Mouse (Mus musculus) layer of hippocampus, adult 9-11 months (tissue): ENCODE measurements around the gene Ago3.
A peak's percentile ranks its signal among the peaks of the same experiment; 100 is the strongest.

Experiments used
- DNase-seq: peaks from one replicate; pipeline ENCODE4 v3.0.0; 2022

The Ago3 gene

DNA sequence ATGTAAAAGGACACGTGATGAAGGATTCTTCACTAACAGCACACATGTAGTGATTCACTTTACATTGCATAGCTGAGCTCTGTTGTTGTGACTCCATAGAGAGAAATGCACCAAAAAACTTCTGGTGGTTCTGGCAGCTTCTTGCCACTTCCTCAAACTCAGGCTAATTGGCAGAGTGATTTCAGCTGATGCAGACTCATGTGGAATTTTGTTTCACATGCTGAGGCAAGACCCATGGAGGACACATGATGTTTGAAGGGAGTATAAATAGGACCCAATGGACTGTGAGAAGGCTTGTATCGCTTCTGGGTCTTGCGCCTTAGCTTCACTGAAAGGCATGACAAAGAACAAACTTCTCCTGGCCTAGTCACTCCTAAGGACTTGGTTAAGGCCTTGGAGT is 16.8 kb downstream of the Ago3 start:
- DNase-seq, result no peak

GRCm38 (mm10) chr4:126371497-126371896 is 57.9 kb downstream of the Ago3 start:
- no peak for DNase-seq

GRCm38 (mm10) chr4:126360069-126360468 is 69.3 kb downstream of the Ago3 start:
- DNase-seq, result no peak

- no peak for DNase-seq
Observed at GRCm38 (mm10) chr4:126343451-126343850, 85.9 kb downstream of the Ago3 start.

- DNase-seq, result no peak
Observed at GRCm38 (mm10) chr4:126339461-126339860, 89.9 kb downstream of the Ago3 start.

DNA sequence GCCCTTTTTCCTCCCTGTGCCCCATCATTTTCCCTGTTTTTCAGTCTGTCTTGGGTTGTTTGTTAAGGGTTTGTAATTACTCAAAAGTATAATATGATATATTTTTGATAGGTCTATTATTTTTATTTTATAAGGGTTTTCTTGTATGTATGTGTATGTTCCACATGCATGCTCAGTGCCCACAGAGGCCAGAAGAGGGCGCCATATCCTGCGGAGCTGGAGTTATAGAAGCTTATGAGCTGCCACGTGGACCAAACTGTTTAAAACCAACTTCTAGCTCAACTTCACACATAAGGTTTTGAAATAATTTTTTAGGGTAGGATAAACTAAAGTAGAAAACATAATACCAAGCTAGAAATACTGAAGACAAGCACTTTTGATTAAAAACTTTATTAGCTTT is 97.0 kb downstream of the Ago3 start:
- DNase-seq, result no peak

GRCm38 (mm10) chr4:126331751-126332150 is 97.6 kb downstream of the Ago3 start:
- no peak for DNase-seq

DNA sequence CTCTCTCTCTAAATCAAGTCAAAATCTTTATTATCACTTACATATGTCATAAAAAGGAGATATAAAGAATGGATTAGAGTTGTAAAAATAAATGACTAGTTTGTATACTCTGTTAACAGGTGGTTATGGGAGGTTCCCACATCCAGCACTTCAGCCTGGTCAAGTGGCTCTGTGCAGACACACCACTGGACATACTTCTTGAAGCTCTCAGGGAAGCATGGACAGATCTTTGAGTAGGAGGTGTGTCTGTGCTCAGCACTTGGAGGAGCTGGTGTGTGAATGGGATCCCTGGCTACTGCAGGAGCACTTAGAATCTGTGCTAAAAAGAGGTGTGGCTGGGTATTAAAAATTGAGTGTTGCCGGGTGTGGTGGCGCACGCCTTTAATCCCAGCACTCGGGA is 99.1 kb downstream of the Ago3 start:
- DNase-seq, result no peak

GRCm38 (mm10) chr4:126326036-126326435 is 103.3 kb downstream of the Ago3 start:
- DNase-seq, result no peak

- DNase-seq, result no peak
Observed at GRCm38 (mm10) chr4:126325281-126325861, 104.0 kb downstream of the Ago3 start, which contains the start of gene Tekt2. Tekt2 (minus strand) TSS chr4:126325688.

DNA sequence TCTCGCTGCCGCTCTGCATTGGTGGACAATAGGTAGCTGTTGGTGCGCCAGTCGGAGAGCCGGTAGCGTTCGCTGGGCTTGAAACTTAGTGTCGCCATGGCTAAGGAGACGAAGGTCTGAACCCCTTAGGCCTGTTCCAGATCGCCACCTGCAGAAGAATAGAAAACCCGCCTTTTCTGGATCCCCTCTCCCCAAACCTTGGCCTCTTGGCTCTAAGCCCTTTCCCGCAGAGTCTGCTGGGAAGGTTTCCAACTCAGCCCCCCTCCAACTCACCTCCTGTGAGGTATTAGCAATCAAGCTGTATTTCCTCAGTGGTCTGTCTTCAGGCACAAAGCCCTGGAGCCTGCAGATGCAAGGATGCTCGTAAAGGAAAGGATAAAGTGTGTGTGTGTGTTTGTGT is 104.5 kb downstream of the Ago3 start:
- DNase-seq, result no peak

- no peak for DNase-seq
Observed at GRCm38 (mm10) chr4:126322646-126323045, 106.7 kb downstream of the Ago3 start.

DNA sequence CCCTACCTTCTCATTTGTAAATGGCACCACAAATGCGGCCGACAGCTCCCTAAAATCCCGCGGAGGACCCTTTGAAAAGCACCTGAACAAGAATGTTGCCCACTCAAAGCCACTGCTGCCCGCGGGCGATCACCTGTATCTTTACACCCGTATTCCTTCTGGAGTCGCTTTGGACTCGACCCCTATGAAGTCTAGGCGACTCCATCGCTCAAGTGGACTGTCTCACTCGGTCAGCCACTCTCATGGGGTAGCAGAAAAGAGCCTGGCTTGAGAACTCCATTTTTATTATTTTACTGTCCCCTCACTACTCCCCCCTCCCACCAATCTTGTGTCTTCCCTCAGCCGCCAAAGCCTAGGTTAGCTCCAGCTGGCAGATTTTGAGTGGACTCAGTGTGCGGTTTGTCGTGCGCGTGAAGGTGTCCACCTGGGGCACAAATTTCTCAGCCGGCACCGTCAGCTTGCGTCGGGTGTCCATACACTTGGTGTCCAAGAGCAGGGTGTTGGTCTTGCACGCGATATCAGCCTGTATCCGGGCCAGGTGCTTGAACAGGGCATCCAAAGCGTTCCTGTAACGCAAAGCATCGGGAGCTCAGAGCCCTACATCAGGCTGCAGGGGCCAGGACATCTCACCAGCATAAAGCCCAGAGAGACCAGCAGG is 107.4 kb downstream of the Ago3 start:
- no peak for DNase-seq

GRCm38 (mm10) chr4:126321111-126321853 is 108.1 kb downstream of the Ago3 start, which contains the start of gene Adprhl2:
Adprhl2 (minus strand) TSS chr4:126321703.
- DNase-seq, result peak; percentile 95

- no peak for DNase-seq
Observed at GRCm38 (mm10) chr4:126319806-126320205, 109.5 kb downstream of the Ago3 start.

- DNase-seq, result no peak
Observed at GRCm38 (mm10) chr4:126316443-126317040, 112.8 kb downstream of the Ago3 start.

GRCm38 (mm10) chr4:126315931-126316330 is 113.4 kb downstream of the Ago3 start:
- peak; percentile 57 for DNase-seq

- DNase-seq, result no peak
Observed at GRCm38 (mm10) chr4:126314393-126314792, 115.0 kb downstream of the Ago3 start.

- no peak for DNase-seq
Observed at GRCm38 (mm10) chr4:126313202-126313601, 116.2 kb downstream of the Ago3 start.

GRCm38 (mm10) chr4:126311566-126312200 is 117.7 kb downstream of the Ago3 start:
- DNase-seq, result no peak

- DNase-seq, result no peak
Observed at GRCm38 (mm10) chr4:126310344-126310743, 119.0 kb downstream of the Ago3 start.

- DNase-seq, result peak; percentile 87
Observed at GRCm38 (mm10) chr4:126309922-126310309, 119.4 kb downstream of the Ago3 start.
